Mouse (Mus musculus) heart, embryonic 15.5 days (tissue): ENCODE measurements at regions not wholly inside any gene's neighbourhood (a gene's known extent, or its start where the extent isn't known, plus 50 kb on each side); places are given as distances from the start of the nearest gene placed in this dataset.
A peak's percentile ranks its signal among the peaks of the same experiment; 100 is the strongest.

Experiments
- ATAC-seq: fragments of 200-750 bp; cut with Nextera tagmentation; replicated peaks from 2 replicates; pipeline ENCODE4 v1.8.0; 2017; ENCODE audit warnings: low read depth, moderate TSS enrichment; ENCODE audit not compliant: insufficient number of reproducible peaks, insufficient read depth, low FRiP score
- H3K27ac ChIP-seq: fragments of 300-500 bp; sonication (generic); 2 replicates; pipeline ENCODE4 v1.5.1; 2015; ENCODE audit warnings: mild to moderate bottlenecking, inconsistent platforms
- H3K27me3 ChIP-seq: fragments of 300-500 bp; sonication (generic); 2 replicates; pipeline ENCODE4 v1.6.1; 2015; ENCODE audit warnings: inconsistent platforms
- H3K36me3 ChIP-seq: fragments of 300-500 bp; sonication (generic); 2 replicates; pipeline ENCODE4 v1.6.1; 2015; ENCODE audit warnings: mild to moderate bottlenecking, inconsistent platforms
- H3K4me1 ChIP-seq: fragments of 300-500 bp; sonication (generic); replicated peaks from 2 replicates; pipeline ENCODE4 v1.6.1; 2015; ENCODE audit warnings: inconsistent platforms
- H3K4me2 ChIP-seq: fragments of 300-500 bp; sonication (generic); 2 replicates; pipeline ENCODE4 v1.6.1; 2015; ENCODE audit warnings: inconsistent platforms, mild to moderate bottlenecking, moderate library complexity
- H3K4me3 ChIP-seq: fragments of 300-500 bp; sonication (generic); 2 replicates; pipeline ENCODE4 v1.5.1; 2015; ENCODE audit warnings: mild to moderate bottlenecking, inconsistent platforms
- H3K9ac ChIP-seq: fragments of 300-500 bp; sonication (generic); 2 replicates; pipeline ENCODE4 v1.6.1; 2015; ENCODE audit warnings: mild to moderate bottlenecking, inconsistent platforms
- H3K9me3 ChIP-seq: fragments of 300-500 bp; sonication (generic); replicated peaks from 2 replicates; pipeline ENCODE4 v1.6.1; 2016; ENCODE audit warnings: inconsistent platforms
- whole genome bisulfite sequencing: fragments of 180-500 bp; shearing (Covaris S2); methylation state at CpG from one replicate; pipeline ENCODE4 v1.1.7; 2015; ENCODE audit warnings: mixed read lengths; 5-methylcytosine and 5-hydroxymethylcytosine counted together

DNA sequence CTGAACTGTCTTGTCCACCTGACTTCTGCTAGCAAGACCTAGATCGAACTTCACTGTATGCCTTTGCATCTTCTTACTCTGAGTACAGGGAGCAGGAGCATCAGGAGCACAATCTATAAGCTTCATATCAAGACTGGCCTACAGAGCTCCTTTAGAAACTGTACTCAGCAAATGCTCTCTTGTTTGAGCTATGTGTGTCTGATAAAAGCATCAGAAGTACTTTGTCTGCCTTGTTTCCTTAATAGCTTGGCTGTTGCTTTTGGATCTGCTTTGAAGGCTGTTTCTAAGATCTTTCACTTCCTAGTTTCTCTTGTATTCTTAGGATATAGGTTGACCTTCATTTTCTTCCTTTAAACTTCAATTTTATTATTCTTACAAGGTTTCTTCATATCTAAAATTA, 175.3 kb upstream of the Cypt12 start:
- Histone ChIP-seq H3K4me1 (no peaks in the 10 kb centered on the region), H3K4me3 (no peak overlapping the region), H3K36me3 (no peaks in the 10 kb centered on the region), H3K9me3 (no peaks in the 10 kb centered on the region), H3K27ac (no peak overlapping the region), H3K9ac (no peak overlapping the region), H3K27me3 (no peaks in the 10 kb centered on the region), H3K4me2 (no peak overlapping the region)
- ATAC-seq, result no peak
- WGBS, result 70% methylated on average over 1 of the region's 1 CpGs

DNA sequence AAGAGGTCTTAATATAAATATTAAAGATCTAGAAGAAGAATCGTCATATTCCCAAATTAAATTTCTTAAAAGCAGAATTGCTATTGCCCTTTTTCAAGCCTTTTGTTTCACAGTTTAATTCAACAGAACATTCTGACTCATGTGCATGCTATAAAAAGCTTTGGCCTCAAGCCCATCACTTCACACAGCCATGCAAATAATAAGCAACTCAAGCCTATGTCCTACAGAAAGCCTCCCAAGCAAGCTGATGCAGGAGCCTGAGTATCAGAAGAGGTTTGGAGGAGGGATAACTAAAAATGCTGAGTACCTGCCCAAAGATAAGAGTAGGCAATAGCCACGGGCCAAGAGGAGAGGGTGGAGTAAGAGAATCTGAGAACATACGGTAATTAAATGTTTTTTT, 169.1 kb upstream of the Cypt12 start:
- 59% methylated on average over 3 of the region's 3 CpGs for WGBS
- H3K4me2 ChIP-seq, result no peak overlapping the region
- peaks cover 6% of the 10 kb centered on the region for H3K27me3 ChIP-seq
- H3K27ac ChIP-seq, result no peak overlapping the region
- H3K4me3 ChIP-seq, result no peak overlapping the region
- no peaks in the 10 kb centered on the region for H3K9me3 ChIP-seq
- H3K4me1 ChIP-seq, result no peaks in the 10 kb centered on the region
- no peak for ATAC-seq
- H3K36me3 ChIP-seq, result no peaks in the 10 kb centered on the region
- no peak overlapping the region for H3K9ac ChIP-seq

DNA sequence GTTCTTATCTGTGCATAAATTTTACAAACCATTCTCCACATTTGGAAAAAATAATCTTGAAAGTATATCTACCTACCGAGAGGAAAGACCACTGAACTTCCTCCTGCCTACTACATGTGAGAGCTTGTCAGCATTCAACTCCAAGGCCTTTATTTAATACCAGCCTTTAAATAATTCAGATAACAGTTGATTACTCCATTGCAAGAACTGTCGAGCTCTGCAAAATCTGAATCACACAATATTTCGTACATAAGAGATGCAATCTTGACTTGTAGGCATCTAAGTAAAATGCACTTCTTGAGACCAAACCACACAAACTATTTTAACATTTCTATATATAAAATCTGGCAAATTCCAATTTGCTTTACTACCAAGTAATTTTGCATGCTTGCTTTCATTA, 164.1 kb upstream of the Cypt12 start:
- H3K4me2 ChIP-seq, result no peak overlapping the region
- H3K27me3 ChIP-seq, result peaks cover 49% of the 10 kb centered on the region
- no peak overlapping the region for H3K9ac ChIP-seq
- H3K27ac ChIP-seq, result no peak overlapping the region
- H3K4me1 ChIP-seq, result peaks cover 17% of the 10 kb centered on the region
- WGBS, result 66% methylated on average over 3 of the region's 3 CpGs
- no peak overlapping the region for H3K4me3 ChIP-seq
- no peaks in the 10 kb centered on the region for H3K36me3 ChIP-seq
- ATAC-seq, result no peak
- no peaks in the 10 kb centered on the region for H3K9me3 ChIP-seq

DNA sequence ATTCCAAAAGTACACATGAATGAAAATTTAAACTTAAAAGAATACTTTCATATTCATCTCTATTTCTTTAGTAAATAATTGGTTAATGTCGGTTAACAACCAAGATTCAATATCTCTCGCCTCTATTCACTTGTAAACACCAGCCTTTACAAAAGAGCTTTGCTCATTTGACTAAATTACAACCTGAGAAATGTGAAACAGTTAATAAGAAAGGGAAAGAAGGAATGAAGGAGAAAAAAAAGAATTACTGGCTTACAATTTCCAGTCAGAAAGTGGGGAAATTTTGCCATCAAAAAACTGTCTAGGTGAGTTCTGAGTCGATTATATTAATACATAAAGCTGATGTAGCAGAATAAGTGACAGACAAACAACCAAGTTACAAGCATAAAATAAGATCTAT, 163.6 kb upstream of the Cypt12 start:
- 44% methylated on average over 3 of the region's 3 CpGs for WGBS
- H3K4me3 ChIP-seq, result no peak overlapping the region
- H3K9ac ChIP-seq, result no peak overlapping the region
- no peak for ATAC-seq
- H3K27me3 ChIP-seq, result peaks cover 53% of the 10 kb centered on the region
- no peak overlapping the region for H3K27ac ChIP-seq
- H3K4me2 ChIP-seq, result no peak overlapping the region
- H3K36me3 ChIP-seq, result no peaks in the 10 kb centered on the region
- H3K9me3 ChIP-seq, result no peaks in the 10 kb centered on the region
- peaks cover 17% of the 10 kb centered on the region for H3K4me1 ChIP-seq

GRCm38 (mm10) chr3:17785106-17786022, 162.8 kb upstream of the Cypt12 start:
- Histone ChIP-seq H3K27me3 (peaks cover 60% of the 10 kb centered on the region), H3K9me3 (no peaks in the 10 kb centered on the region), H3K36me3 (no peaks in the 10 kb centered on the region), H3K27ac (no peak overlapping the region), H3K4me1 (peaks cover 17% of the 10 kb centered on the region), H3K4me3 (peak overlapping the region; percentile 46), H3K4me2 (peak overlapping the region; percentile 94), H3K9ac (peak overlapping the region; percentile 43)
- 10% methylated on average over 21 of the region's 21 CpGs for WGBS
- ATAC-seq, result no peak

- Histone ChIP-seq H3K27ac (no peak overlapping the region), H3K36me3 (no peaks in the 10 kb centered on the region), H3K4me3 (peak overlapping the region; percentile 46), H3K4me1 (peaks cover 19% of the 10 kb centered on the region), H3K4me2 (peak overlapping the region; percentile 94), H3K9me3 (no peaks in the 10 kb centered on the region), H3K9ac (peak overlapping the region; percentile 43), H3K27me3 (peaks cover 67% of the 10 kb centered on the region)
- under 1% methylated on average over 56 of the region's 56 CpGs for WGBS
- ATAC-seq, result peak; percentile 47; the same call in 1 of the 2 replicates
Observed at GRCm38 (mm10) chr3:17786023-17786720, 162.0 kb upstream of the Cypt12 start.

- Histone ChIP-seq H3K4me1 (peaks cover 19% of the 10 kb centered on the region), H3K36me3 (no peaks in the 10 kb centered on the region), H3K27me3 (peaks cover 71% of the 10 kb centered on the region), H3K27ac (no peak overlapping the region), H3K4me3 (peak overlapping the region; percentile 46), H3K9me3 (no peaks in the 10 kb centered on the region), H3K9ac (peak overlapping the region; percentile 43), H3K4me2 (peak overlapping the region; percentile 94)
- ATAC-seq, result peak; percentile 53; the same call in 1 of the 2 replicates
- WGBS, result 3% methylated on average over 35 of the region's 35 CpGs
Observed at GRCm38 (mm10) chr3:17786721-17787442, 161.3 kb upstream of the Cypt12 start.

DNA sequence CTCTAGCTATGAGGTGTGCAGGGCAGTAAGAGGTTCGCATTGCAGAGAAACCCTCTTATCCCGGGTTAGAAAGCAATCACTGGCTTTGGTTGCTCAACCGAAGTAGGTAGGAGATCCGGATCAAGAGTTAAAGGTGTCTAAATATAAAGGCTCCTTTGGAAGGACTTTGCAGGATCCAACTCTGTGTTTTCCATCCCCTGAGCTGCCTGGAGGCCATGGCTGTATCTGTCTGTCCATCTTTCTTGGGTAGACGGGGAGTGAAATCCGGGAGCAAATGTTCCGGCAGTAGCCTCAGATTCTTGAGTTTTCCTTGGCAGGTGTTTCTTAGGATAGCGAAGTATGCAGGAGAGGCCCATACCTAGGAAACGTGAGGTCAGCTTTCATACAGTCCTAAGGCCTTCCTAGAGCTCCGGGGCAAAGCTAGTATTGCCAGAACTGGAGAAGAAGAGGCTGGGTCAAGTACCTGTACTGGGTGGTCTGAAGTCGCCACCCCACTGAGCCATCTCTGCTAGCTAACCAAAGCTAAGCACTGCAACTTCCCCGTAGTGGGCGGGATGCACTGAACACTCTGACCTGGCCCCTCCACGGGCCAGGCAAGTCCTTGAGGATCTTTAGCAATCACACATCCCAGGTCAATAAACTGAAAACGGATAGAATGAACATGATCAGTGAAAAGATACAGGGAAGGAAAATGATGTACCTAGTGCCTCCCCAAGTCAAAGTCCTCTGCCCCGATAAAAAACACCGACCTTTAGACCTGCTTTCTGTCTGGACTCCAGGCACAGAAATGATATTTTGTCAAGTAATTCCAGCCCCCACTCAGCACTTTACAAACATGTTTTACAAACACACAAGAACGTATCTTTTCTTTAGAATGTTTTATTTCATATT, 160.5 kb upstream of the Cypt12 start:
- H3K27me3 ChIP-seq, result peaks cover 77% of the 10 kb centered on the region
- peaks cover 19% of the 10 kb centered on the region for H3K4me1 ChIP-seq
- H3K27ac ChIP-seq, result no peak overlapping the region
- no peaks in the 10 kb centered on the region for H3K36me3 ChIP-seq
- no peak for ATAC-seq
- 15% methylated on average over 18 of the region's 18 CpGs for WGBS
- H3K4me2 ChIP-seq, result peak overlapping the region; percentile 94
- no peaks in the 10 kb centered on the region for H3K9me3 ChIP-seq
- H3K4me3 ChIP-seq, result peak overlapping the region; percentile 46
- H3K9ac ChIP-seq, result no peak overlapping the region

- Histone ChIP-seq H3K9ac (no peak overlapping the region), H3K4me1 (peaks cover 19% of the 10 kb centered on the region), H3K27ac (no peak overlapping the region), H3K36me3 (no peaks in the 10 kb centered on the region), H3K4me2 (no peak overlapping the region), H3K4me3 (no peak overlapping the region), H3K27me3 (peaks cover 83% of the 10 kb centered on the region), H3K9me3 (no peaks in the 10 kb centered on the region)
- 37% methylated on average over 4 of the region's 4 CpGs for WGBS
- no peak for ATAC-seq
Observed at GRCm38 (mm10) chr3:17788334-17788720, 159.9 kb upstream of the Cypt12 start.

DNA sequence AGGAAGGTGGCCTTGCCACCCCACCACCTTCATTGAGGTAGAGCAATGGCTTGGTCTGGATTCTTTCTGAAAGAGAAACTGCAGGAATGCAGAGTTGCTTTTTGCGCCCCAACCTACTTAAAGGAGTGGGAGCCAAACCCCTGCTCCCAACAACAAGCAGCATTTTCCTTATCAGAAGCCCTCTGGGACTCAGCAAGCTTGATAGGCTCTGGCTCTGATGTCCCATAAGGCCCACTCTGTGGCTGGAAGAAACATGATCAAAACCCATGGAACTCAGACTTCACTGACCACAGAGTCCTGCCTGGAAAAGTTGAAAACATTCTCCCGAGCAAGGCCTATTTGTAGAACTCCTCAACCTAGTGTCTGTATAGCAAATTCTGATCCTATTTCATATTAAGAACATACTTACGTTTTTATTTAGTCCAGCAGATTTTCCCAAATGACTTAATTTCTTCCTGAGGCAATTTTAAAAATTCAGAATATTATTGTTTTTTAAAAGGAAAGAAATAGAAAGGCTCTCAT, 159.4 kb upstream of the Cypt12 start:
- no peak for ATAC-seq
- Histone ChIP-seq H3K4me1 (peaks cover 23% of the 10 kb centered on the region), H3K4me3 (no peak overlapping the region), H3K4me2 (no peak overlapping the region), H3K27me3 (peaks cover 88% of the 10 kb centered on the region), H3K27ac (no peak overlapping the region), H3K9ac (no peak overlapping the region), H3K9me3 (no peaks in the 10 kb centered on the region), H3K36me3 (no peaks in the 10 kb centered on the region)
- WGBS, result 40% methylated on average over 3 of the region's 3 CpGs
